10 mouse cellular contexts compared by ENCODE assay signal in the genomic region with DNA sequence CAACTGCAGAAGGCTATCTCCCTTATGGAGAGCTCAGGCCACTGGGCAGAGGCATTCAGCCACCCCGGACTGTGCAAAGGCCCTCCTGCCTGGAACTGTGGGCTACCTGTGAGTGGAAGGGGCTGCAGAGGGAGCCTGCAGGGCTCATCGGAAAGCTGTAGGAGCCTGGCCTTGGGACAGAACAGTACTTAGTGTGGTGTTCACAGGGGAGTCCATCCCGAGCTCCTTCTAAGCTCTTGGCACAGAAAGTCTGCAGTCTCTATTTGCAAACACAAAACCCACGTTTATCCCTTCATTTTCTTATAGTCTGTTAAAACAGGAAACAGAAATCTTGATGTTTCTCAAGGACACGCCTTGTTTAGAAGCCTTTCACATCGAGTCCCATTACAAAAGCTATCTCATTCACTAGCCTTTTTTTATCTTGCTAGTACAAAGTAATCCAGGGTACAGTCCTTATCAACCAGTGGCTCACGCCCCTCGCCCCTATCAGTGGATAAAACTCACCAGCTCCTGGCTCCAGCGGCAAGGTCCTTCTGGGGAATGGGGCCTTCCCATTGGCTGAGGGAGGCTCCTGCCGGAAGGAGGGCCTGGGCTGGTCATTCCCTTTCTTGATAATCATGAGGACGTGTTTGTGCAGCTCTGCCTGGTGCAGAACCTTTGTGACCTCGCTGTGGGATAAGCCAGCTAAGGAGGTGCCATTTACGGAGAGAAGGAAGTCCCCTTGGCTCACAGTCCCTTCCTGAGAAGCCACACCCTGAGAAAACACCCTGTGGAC. TPM values are rescaled to one million over a fixed set of nuclear protein-coding genes. Genes with fewer than 3 reads are reported as not detected.
DNase-seq lines count a peak whose midpoint lies in the region; ATAC-seq and TF ChIP-seq lines count a peak whose summit lies in the region.
"Had no signal": no experiment of that assay in that cellular context is flagged by ENCODE, and none has a peak within 500 bp of the region (broad histone marks: within the 10 kb centered on the region; RNA-seq: fewer than 3 reads in every experiment).

No protein-coding gene starts in this region.

- H3K9ac ChIP-seq in hindbrain, embryonic 16.5 days (ENCODE audit: low read depth, low read length), result no peak overlapping the region
- H3K9ac ChIP-seq: limb, embryonic 15.5 days had no signal

- H3K36me3 ChIP-seq in hindbrain, embryonic 10.5 days, result peaks cover 1% of the 10 kb centered on the region; the same call in 1 of the 2 replicates
- no peaks in the 10 kb centered on the region for H3K36me3 ChIP-seq in hindbrain, embryonic 16.5 days (ENCODE audit: control insufficient read depth, insufficient read depth, low read length)
- no peaks in the 10 kb centered on the region; the same call in 1 of the 2 replicates for H3K36me3 ChIP-seq in small intestine, adult 2 months (ENCODE audit: control insufficient read depth, insufficient read depth, low read length)

- TF ChIP-seq POLR2A in small intestine, adult 2 months (IDR thresholded peaks at IDR 0.05; ENCODE audit: low read depth, low read length), result no peak

- no peak for ATAC-seq in hindbrain, embryonic 16.5 days

- H3K4me3 ChIP-seq in hindbrain, embryonic 10.5 days, result no peak overlapping the region
- no peak overlapping the region for H3K4me3 ChIP-seq in hindbrain, embryonic 16.5 days (ENCODE audit: low read length)
- H3K4me3 ChIP-seq in small intestine, adult 2 months (ENCODE audit: low read depth, low read length), result 0 out of 2 replicates have a peak overlapping the region, but pooled peaks have one; percentile 10
- H3K4me3 ChIP-seq: limb, embryonic 15.5 days had no signal

- peaks cover 35% of the 10 kb centered on the region for H3K4me1 ChIP-seq in hindbrain, embryonic 10.5 days (replicated peaks)
- H3K4me1 ChIP-seq in hindbrain, embryonic 16.5 days (ENCODE audit: control insufficient read depth, insufficient read depth, low read depth, low read length), result peaks cover 22% of the 10 kb centered on the region
- peaks cover 23% of the 10 kb centered on the region for H3K4me1 ChIP-seq in small intestine, adult 2 months (ENCODE audit: control insufficient read depth, insufficient read depth, insufficient read length, low read length)

- no peak overlapping the region; the same call in 1 of the 2 replicates for H3K4me2 ChIP-seq in hindbrain, embryonic 16.5 days (ENCODE audit: low read length)
- H3K4me2 ChIP-seq: limb, embryonic 15.5 days had no signal

- DNase-seq in hindbrain, embryonic 10.5 days (ENCODE audit: low spot score), result no peak
- peak; percentile 31 for DNase-seq in heart, adult 8-10 months (ENCODE audit: low spot score)
- peak; percentile 53 to 54 for DNase-seq in kidney, postnatal 36 days
- no peak for DNase-seq in cerebellum, adult 11-12 months
- DNase-seq in left cerebral cortex, adult 8-10 months (ENCODE audit: low spot score in 2 of 2), result no peak
- no peak for DNase-seq in retina, embryonic 14.5 days (ENCODE audit: low spot score)

- TF ChIP-seq CTCF in small intestine, adult 2 months (IDR thresholded peaks at IDR 0.05; ENCODE audit: extremely low read depth, insufficient read length, insufficient replicate concordance, low read depth, low read length), result peak; percentile 15; the same call in 1 of the 2 replicates

- 59% methylated on average over 13 of the region's 13 CpGs for WGBS in hindbrain, embryonic 10.5 days
- WGBS in hindbrain, embryonic 16.5 days, result 52% methylated on average over 13 of the region's 13 CpGs
- WGBS in small intestine, adult 2 months, result 20% methylated on average over 13 of the region's 13 CpGs

- no peaks in the 10 kb centered on the region for H3K9me3 ChIP-seq in hindbrain, embryonic 10.5 days
- H3K9me3 ChIP-seq in hindbrain, embryonic 16.5 days (ENCODE audit: control insufficient read depth, low read length), result no peaks in the 10 kb centered on the region
- H3K9me3 ChIP-seq: limb, embryonic 15.5 days had no signal

- peaks cover 7% of the 10 kb centered on the region; the same call in 1 of the 2 replicates for H3K27me3 ChIP-seq in hindbrain, embryonic 10.5 days (ENCODE audit: insufficient read depth, poor library complexity, severe bottlenecking)
- no peaks in the 10 kb centered on the region for H3K27me3 ChIP-seq in hindbrain, embryonic 16.5 days (replicated peaks; ENCODE audit: control insufficient read depth, insufficient read depth, low read length)
- no peaks in the 10 kb centered on the region for H3K27me3 ChIP-seq in small intestine, adult 2 months (ENCODE audit: control insufficient read depth, insufficient read depth, low read length)
- H3K27me3 ChIP-seq: limb, embryonic 15.5 days had no signal

- peak overlapping the region; percentile 72; the same call in 1 of the 2 replicates for H3K27ac ChIP-seq in hindbrain, embryonic 10.5 days
- H3K27ac ChIP-seq in hindbrain, embryonic 16.5 days (ENCODE audit: low read depth, low read length), result no peak overlapping the region
- H3K27ac ChIP-seq in small intestine, adult 2 months (ENCODE audit: insufficient read depth, low read depth, low read length), result peak overlapping the region; percentile 97
- H3K27ac ChIP-seq: limb, embryonic 15.5 days had no signal

RNA-seq across cellular contexts. Expression of a gene that starts 45.8 kb away (rescaled TPM):
- 0.76 and 1.3 TPM in 2 replicates for polyA plus RNA-seq in hindbrain, embryonic 10.5 days (2016; fragmentation: Nextera tagmentation; extraction: Ambion mirVana)
- polyA plus RNA-seq in hindbrain, embryonic 16.5 days (2015; fragmentation: Nextera tagmentation; extraction: Ambion mirVana), result 0.62 and 1.1 TPM in 2 replicates
- under 1 TPM in 1 of 4 experiments, not detected in 3; 0.65 TPM for total RNA-seq in heart, adult 8-10 months (2022)
- not detected in 2 replicates for polyA plus RNA-seq in small intestine, adult 2 months (2012; rRNA removed)
- 1 to 10 TPM in 3 of 4 experiments, not detected in 1; 1.2 to 1.7 (median 1.6) TPM for total RNA-seq in left cerebral cortex, adult 8-10 months (2022)
- polyA plus RNA-seq: spleen, adult 2 months had no signal

RNA-seq across cellular contexts. Expression of a gene that starts 46.2 kb away (rescaled TPM):
- polyA plus RNA-seq in hindbrain, embryonic 10.5 days (2016; fragmentation: Nextera tagmentation; extraction: Ambion mirVana), result 68.0 and 70.6 TPM in 2 replicates
- 64.2 and 66.1 TPM in 2 replicates for polyA plus RNA-seq in hindbrain, embryonic 16.5 days (2015; fragmentation: Nextera tagmentation; extraction: Ambion mirVana)
- 10 to 100 TPM; 64.8 to 73.0 (median 72.5) TPM for total RNA-seq in heart, adult 8-10 months (2022)
- 64.4 and 103 TPM in 2 replicates for polyA plus RNA-seq in small intestine, adult 2 months (2012; rRNA removed)
- 10 to 100 TPM; 79.2 to 88.1 (median 83.0) TPM for total RNA-seq in left cerebral cortex, adult 8-10 months (2022)

Comparison
In these comparisons a context has a peak if more than half of its experiments do, and no peak if none do; other contexts are left out.
1. DNase-seq: peak in heart, adult 8-10 months (single experiment) and kidney, postnatal 36 days (2 of 2); none in hindbrain, embryonic 10.5 days (single experiment), cerebellum, adult 11-12 months (single experiment), left cerebral cortex, adult 8-10 months (0 of 2) and retina, embryonic 14.5 days (single experiment).